Mouse (Mus musculus) CD4-positive, CD25-positive, alpha-beta regulatory T cell, adult 4 months (primary cell): ENCODE measurements around the gene Gm7173. TPM values are rescaled to one million over a fixed set of nuclear protein-coding genes. Genes with fewer than 3 reads are reported as not detected.

ENCODE experiments used
- ATAC-seq: one replicate; pipeline ENCODE4 v1.8.0; 2017
- polyA plus RNA-seq, 2 experiments: library from polyadenylated mRNA; unstranded; fragments of 100-300 nt; shearing (Covaris generic); gene quantifications; one replicate each; pipeline ENCODE4 v1.2.1; 2017

Gm7173 gene
- not detected for polyA plus RNA-seq

DNA sequence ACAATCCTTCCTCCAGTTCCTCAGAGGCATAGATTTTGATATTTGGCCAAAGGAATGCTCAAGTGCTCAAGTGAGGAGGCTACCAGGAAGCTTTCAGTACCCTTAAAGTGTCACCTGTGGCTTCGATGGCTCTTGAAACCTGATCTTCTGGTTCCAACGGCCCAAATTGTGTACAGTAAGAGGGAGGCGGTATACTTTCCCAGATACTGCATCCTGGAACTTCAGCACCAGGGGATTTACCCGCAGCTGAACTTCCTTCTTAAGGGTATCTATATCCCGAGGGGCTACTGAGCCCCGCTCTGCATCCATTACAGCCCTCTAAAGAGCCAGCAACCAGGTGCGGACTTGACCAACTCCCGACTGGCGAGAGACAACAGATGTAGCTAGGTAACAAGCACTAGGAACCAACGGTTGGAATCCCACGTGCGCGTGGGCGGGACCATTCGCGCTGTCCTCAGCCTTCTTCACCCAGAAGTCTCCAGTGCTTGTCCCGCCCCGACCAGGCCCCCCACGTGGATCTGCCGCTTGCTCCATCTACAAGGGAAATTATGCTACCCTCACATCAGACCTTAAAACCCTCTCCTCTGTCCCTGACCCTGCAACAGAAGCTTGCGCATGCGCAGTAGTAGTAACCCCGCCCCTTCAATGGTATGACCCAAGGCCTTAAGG, at the start of gene Gm7173:
Gm7173 (minus strand) TSS at position 309 of the 669 bp plus-strand sequence.
- no peak for ATAC-seq

DNA sequence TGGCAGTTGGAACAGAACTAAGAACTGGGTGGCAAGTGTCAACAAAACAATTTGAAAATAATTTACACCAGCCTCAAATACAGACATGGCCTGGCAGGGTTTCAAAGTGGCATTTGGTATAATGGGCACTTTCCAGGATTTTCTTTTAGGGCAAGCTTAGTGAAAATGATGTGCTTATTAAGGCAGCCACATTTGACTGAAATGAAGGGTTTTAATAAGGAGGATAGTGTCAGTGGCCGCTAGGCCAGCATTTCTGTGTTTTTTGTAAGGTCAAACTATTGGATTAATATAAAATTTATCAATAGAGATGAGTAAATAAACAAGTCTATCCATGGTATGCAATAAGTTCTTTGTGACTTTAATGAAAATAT, 546 bp upstream of the Gm7173 start:
- no peak for ATAC-seq

DNA sequence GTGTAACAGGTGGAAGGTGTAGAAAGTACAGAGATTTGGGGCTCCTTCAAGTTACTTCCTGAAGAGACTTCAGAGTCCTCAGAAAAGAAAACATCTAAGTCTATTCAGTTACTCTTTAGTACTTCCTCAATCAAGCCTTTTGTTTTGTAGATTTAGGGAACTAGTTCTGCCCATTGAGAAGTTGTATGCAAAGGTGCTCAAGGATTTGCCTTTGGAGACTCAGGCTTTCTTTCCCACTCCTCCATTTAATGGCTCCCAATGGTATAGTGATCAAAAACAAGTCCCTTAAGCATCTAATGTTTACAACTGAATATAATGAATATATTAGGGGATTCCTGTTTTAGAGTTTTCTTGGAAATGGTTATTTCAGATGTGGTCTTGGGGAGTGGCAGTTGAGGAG, 200.3 kb downstream of the Gm7173 start:
- ATAC-seq: no peak

Other genes with a start within 250 kb of the Gm7173 start
- gene Mageb16, start 154.2 kb upstream of the Gm7173 start, polyA plus RNA-seq: not detected